Mouse (Mus musculus) WW6 (cell line): ENCODE measurements around the gene Def6.

Source experiments
- DNase-seq: peaks from one replicate; pipeline ENCODE4 v3.0.0-alpha.2; 2013; ENCODE audit warnings: low read depth, low spot score

Gene Def6

DNA sequence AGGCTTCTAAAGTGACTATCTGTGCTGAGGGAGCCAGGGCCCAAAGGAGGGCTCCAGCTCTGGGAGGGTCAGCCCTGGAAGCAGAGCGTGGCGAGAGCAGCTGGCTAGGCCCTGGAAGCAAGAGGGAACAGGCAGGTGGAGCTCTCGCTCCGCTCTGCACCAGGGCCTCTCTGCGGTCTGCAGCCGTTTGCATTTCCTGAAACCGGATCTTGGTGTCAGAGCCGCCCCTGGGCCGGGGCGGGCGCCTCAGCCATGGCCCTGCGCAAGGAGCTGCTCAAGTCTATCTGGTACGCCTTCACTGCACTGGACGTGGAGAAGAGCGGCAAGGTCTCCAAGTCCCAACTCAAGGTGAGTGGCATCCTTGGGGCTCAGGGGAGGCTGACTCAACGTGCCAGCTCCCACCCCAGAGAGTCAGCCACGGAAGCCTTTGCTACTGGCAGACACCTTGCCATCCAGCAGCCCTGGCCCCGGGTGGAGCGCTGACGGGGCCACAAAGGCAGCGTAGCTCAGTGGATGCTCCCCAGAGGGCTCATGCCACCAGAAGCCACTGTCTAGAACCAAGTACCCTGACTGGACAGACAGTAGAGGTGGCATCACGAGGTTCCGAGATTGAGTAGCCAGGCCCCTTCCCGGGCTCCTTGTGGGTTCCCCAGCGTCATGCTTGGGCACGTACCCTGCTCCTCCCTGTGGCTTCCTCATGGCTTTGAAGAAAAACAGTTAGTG lies at the start of gene Def6:
Def6 (plus strand) TSS at position 188 of the 723 bp plus-strand sequence.
- no peak for DNase-seq

DNA sequence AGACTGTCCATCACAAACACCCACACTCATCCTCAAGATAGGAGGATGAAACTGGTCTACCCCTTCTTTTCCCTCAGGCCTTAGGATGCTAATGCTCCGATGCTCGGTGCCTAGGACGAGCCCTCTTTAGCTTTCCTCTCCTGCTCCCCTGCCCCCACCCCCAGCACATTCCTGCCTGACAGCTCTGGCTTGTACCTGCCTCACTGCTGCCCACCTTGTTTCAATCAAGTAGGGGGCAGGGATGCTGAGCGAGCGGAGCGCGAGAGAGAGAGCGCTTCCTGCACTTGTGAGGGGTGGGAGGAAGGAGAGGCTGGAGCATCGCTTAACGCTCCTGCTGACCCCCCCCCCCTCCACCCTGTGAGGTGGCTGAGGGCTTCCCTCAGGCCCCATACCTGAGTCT lies 47.2 kb upstream of the Def6 start:
- DNase-seq: no peak

DNA sequence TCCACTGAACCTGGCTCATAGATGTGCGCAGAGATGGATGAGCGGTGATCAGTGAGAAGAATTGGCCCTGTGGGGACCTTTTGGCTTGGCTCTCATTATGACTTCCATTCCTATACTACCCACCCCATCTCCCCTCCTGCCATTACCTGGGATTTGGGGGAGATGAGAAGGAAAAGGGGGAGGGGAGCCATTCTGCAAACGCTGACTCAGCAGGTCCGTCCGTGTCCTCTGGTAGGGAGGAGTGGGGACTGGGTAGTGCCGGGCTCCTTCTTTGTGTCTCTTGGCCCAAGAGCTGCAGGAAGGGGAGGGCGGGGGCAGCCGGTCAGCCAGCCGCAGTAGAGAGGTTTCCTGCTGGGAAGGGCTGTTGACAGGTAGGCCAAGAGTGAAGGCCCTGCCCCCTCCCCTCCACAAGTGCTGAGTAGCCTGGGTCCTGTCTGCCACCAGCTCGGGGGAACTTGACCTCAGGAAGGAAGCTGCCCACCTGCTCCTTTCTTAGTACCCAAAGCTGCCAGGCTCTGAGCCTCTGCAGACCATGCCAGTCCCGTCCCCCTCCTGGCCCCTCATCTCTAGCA lies 46.2 kb upstream of the Def6 start:
- DNase-seq: no peak

DNA sequence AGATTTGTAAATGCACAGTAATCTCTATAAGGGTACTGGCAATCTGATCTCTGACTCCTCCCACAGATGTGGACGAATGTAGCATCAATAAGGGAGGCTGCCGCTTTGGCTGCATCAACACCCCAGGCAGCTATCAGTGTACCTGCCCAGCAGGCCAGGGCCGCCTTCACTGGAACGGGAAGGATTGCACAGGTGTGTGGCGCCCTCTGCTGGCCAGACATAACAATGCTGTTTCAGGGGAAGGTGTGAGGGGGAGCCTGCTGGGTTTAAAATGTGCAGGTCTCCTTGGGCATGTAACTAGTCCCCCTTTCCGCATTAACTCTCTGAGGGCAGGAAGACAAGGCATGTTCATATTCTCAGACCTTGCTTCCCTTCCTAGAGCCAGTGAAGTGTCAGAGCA lies 43.9 kb upstream of the Def6 start:
- no peak for DNase-seq

DNA sequence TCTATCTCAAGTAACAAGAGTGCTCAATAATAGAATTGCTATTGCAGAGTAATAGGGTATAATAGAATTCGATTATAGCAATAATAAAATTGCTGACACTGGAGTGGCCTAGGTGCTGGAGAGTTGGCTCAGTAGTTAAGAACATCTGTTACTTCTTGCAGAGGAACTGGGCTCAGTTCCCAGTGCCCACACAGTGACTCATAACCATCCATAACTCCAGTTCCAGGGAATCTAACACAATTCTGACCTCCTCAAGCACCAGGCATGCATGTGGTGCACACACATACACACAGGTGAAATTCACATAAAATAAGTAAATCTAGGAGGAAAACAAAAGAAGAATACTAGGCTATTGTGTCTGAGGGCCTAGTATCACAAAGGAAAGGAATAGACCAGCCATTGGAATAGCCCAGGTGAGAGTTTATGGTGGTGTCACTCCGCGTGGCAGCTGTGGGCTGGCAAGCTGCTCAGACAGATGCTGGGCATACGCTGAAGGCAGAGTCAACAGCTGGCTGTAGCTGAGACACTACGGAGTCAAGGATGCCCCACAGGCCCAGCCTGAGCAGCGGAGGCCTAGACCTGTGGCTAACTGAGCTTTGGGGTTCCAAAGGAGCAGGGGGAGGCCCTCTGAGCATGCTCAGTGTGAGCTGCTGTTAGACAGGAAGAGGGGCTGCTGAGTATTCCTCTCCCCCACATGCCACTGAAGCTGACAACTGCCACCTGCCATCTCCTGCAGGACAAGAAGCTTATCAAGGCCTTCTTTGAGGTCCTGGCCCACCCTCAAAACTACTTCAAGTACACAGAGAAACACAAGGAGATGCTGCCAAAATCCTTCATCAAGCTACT lies 36.9 kb upstream of the Def6 start:
- no peak for DNase-seq

DNA sequence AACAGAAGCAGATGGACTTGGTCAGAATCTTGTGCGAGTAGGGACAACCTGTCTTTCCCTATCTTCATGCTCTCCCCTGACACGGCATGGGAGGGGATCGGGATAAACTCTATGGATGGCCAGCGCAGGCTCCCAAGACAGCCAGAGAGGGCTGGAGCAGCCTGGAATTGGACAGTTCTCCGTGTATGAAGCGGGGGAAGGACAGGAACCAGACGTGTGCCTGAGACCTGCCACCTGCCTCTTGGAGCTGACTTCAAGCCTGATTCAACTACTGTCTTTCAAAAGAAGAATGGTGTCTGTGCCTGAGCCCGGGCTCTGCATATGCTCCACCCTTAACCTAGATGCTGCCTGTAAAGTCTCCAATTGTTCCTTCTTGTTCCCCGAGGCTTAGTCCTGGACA lies 34.9 kb upstream of the Def6 start:
- no peak for DNase-seq

DNA sequence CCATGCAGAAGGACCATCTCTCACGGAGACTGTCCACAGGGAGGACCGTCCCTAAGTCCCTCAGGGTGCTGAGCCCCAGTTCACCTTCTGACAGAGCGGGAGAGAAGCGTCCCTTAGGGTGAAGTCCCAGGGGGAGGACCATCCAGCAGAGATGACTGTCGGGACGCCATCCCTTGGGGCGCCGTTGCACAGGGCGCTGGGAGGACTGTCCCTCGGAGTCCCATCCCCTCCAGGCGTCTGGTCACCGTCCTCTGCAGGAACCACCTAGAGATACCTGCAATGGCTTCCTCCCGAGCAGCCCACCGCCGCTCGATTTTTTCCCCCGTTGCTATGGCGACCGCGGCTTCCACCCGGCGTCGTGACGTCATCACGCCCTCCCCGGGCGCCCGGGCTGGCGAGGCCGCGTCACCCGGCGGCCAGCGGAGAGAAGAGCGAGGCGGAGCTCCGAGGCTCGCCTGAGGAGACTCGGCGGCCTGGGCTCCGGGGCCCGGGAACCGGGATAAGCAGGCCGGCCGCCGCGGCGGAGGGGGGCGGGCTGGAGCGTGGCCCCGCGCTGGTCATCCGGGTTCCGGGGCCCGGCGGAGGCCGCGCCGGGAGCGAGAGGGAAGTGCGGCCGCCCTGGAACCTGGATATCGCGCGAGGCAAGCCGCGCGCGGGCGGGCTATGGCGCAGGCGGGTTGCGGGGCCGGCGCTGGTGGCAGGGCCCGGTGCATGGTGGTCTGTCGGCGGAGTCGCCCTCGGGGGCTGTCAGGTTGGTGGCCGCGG lies 30.6 kb upstream of the Def6 start, which contains the start of gene Zfp523:
Zfp523 (plus strand) TSS at position 355 of the 765 bp plus-strand sequence.
- peak; percentile 71 for DNase-seq

DNA sequence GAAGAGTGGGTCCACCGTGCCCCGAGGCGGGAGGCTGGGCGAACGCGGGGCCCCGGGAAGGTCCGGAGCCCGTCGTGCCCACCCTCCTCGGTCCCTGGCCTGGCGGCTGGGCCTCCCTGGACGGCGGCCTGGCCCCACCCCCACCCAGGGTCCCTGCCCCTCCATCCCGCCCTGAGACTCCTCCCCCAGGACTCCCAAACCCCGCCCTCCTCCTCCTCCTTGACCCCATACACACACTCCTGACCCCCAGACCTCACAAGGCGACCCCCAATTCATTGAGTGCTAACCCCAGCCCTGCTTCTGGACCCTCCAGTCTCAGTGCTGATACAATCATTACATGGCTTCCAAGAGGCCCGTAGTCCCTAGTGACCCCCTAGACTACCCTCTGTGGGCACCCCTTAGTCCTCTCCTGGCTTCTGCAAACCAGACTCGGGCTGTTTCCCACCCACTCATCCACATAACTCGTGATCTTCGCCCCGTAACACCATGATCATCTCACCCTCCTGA lies 30.0 kb upstream of the Def6 start:
- no peak for DNase-seq

DNA sequence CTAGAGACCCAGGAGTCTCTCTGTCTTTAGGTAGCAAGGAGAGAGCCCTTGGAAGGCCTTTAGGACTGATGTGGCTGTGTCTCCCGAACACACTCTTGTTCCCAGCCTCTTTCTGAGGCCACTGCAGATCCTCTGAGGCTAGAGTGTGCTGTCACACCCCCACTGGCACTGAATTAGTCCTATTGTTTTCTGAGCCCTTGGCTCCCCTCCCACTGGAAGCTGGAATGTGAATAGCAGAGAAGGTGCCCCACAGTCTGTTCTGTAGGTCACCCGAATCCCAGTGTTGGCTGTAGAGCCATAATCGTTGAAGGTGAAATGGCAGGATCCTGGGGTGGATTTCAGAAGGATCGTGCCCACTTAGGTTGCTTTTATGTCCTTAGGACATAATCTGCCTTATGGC lies 27.2 kb upstream of the Def6 start:
- DNase-seq: no peak

DNA sequence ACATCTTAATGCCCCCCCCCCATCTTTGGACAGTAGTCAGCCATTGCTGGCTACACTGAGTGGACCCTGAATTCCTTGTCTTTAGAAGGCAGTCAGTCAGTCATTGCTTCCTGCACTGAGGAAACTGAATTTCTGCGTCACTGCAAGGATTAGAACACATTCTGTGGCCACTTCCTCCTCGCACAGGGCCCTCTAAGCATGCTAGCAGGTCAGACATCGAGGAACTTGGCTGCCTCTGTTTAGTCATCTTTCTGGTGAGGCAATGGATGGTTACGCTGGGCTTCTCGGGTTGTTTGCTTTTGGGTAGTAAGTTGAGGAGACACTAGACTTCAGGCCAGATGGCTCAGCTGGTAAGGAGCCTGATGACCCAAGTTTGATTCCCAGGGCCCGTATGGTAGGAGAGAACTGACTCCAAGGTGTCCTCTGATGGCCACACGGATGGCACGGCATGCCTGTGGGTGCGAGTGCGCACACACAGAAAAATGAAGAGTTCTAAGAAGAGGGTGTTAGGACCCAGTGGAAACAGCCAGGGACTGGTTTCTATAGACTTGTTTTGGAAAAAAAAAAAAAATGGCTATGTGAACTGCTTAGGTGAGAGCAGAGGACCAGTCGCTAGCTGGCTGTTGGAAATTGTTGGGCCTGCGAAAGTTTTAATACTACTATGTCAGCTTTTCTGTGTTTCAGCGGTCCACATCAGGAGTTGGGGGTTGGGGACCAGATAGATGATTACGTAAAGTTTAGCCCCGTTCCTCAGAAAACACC lies 26.6 kb upstream of the Def6 start:
- DNase-seq: no peak

DNA sequence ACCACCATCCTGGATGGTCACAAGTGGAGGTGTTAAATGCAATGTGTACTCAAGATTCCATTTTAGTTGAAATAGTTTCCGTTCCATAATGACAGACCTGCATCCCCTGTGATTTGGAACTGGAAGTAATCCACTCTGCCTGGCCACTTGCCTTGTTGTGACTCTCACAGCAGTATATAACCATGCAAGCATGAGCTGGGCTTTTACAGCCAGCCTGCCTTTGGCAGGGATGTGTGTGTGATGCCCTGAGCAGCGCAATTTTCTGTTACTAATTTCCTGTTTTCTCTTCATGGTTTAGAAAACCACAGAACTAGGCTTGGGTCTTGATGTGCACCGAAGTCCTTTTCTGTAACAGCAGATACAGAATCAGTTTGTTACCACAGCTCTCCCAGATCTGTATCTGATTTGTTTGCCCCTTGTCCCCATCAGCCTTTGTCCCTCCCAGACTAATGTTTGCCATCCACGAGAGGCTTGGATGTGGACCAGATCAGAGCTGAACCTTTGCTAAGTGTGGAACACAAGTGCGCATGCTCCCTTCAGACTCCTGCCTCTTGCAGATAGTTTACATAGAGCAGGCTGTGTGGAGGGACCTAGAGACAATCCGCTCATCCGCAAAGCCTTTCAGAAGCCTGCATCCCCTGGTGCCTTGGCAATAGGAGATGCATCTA lies 22.5 kb upstream of the Def6 start:
- DNase-seq: no peak

DNA sequence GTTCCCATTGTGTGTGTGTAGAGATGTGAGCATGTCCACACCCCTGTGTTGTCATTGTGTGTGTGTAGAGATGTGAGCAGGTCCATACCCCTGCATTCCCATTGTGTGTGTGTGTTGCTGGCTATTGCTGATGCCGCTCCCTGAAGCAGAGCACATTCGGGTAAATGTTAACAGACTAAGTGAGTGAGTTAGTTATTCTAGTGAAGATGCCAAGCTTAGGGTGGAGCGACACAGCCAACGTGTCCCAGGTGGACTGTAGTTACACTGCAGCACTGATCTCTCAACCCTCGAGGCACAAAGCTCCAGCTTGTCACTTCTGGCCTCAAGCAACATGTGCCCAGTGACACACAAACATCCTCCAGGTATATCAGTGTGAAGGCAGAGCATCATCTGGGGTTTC lies 19.3 kb upstream of the Def6 start:
- DNase-seq: no peak

DNA sequence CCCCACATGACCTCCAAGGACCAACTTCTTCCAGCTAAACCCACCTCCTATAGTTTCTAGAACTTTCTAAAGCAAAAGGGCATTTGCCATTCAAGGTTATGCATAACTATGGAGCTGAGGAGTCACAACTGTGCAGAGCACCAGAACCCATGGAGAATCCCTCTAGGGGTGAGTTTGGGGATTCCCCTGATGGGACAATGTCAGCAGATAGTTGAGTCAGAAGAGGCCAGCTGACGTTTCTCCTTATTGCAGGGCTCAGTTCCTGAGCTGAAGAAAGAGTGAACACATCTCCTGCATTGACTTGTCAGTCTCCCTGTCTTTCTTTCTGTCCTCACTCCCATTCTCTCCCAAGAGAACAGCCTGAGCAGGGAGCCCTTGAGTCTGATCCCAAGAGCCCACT lies 14.8 kb upstream of the Def6 start:
- no peak for DNase-seq

DNA sequence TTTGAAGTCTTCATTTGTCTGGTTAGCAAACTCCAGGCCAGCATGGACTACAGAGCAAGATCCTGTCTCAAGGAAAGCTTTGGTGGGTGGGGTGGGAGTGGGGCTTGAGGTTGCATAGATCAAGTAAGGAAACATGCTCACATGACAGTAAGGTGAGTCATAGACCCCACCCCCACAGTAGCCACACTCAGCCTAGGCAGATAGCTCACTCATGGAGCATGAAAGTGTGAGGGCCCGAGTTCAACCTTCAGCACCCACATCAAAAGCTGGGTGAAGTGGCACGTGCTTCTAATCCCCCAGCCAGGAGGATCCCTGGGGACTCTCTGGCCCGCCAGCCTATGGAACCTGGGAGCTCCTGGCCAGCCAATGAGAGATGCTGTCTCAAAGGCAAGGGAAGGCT lies 14.0 kb upstream of the Def6 start:
- no peak for DNase-seq

DNA sequence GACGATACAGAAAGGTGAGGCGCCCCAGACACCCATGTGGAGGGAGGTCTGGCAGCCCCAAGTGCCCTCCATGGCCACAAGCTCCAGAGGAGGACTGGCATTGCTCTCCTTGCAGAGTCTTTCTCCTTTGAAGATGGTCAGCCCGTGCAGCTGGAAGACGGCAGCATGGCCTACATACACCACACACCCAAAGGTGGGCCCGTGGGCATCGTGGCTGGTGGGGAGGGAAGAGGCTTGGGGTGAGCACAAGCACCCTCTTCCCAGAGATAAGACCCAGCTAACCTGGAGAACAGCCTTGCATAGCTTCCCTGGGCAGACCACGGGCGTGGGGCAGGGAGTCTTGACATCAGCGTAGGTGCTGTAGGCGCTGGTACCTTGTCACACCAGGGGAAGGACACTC lies 12.5 kb upstream of the Def6 start:
- DNase-seq: no peak

DNA sequence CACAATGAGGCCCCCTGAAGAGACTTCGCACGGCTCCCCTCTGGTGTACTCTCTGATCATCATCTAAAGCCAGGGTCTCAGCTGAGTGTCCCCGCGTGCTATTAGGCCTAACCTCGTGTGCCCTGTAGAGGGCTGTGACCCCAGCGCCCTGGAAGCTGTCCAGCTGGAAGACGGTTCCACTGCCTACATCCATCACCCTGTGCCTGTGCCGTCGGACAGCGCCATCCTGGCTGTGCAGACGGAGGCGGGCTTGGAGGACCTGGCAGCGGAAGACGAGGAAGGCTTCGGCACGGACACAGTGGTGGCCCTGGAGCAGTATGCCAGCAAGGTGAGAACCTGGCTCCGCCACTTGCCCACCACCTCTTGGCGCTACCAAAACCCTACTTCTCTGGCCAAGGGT lies 9.9 kb upstream of the Def6 start:
- no peak for DNase-seq

DNA sequence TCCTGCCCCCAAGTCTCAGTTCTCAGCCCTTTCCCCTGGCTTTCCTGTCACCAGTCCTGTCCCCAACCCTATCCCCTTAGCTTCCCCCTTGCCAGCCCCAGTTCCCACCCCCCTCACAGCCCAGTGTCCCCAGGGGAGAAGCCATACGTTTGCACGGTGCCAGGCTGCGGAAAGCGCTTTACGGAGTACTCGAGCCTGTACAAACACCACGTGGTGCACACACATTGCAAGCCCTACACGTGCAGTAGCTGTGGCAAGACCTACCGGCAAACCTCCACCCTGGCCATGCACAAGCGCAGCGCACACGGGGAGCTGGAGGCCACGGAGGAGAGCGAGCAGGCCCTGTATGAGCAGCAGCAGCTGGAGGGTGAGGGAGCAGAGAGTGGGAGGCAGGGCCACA lies 5.6 kb upstream of the Def6 start:
- DNase-seq: no peak

DNA sequence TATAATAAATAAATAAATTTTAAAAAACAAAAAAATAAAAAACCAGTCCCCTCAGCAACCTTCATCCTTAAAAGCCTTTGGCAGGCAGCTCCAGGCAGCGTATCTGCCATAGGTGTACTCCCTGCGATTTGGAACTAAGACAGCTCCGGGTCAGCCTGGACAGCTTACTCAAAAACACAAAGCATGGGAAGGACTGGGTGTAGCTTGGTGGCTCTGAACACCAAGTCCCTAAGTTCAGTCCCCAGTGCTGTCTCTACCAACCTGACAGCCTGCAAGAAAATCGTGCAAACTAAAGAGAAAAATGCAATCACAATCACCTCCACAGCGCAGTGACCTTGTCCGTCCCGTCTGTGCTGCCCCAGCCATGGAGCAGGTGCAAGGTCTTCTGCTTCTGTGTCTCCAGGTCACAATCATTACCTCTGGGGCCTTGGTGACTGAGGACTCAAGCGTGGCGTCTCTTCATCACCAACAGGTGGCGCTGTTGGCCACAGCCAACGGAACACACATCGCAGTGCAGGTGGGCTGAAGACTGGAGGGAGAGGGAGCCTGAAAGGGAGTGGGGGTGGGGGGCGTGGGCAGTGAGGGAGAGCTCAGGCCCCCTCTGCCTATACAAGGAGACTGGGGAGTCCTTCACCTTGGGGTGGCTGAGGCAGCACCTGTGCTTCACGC lies 3.4 kb upstream of the Def6 start:
- DNase-seq: no peak

DNA sequence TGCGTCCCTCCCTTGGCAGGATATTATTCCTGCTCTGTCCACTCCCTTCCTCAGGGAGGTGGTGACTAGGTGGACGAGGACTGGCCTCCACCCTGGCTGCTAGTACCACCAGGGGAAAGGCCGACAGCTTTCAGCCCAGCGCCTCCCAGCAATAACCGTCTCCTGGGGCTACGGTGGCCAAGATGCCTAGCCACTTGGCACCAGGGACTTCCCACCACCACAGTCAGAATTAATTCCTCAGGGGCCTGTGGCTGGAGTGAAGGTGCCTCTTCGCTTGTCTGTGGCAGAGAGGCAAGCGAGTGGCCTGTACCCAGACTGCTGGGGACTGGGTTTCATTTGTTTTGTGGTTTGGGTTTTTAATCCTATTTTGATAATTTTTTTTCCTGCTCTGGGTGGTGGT lies 2.1 kb upstream of the Def6 start:
- DNase-seq: no peak

DNA sequence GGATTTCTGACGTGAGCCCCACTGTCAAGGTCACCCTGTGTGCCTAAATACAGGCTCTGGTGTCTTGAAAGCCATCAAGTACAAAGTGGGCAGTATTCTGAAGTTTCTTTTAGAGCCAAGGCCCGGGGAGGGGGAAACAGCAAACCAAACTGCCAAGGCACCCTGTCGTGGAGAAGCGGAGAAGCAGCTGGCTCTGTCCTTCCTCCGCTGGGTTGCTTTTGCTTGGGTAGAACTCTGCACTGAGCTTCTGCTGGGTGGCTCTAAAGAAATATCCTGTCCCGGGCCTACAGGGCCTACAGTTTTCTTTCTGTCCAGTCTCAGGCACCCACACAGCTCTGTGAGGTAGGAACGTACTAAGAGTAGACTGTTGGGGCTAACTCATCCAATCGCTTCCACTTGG lies 486 bp upstream of the Def6 start:
- DNase-seq: no peak
